ENCODE assay signal across 7 mouse cellular contexts in genomic region chr11:20896277-20897123, GRCm38 (mm10).
A peak's percentile ranks its signal among the peaks of the same experiment; 100 is the strongest.
DNase-seq lines count a peak whose midpoint lies in the region; ATAC-seq and TF ChIP-seq lines count a peak whose summit lies in the region.

No protein-coding gene starts in this region.

- H3K36me3 ChIP-seq in heart, embryonic 13.5 days: no peaks in the 10 kb centered on the region
- H3K36me3 ChIP-seq in limb, embryonic 14.5 days (ENCODE audit: control insufficient read depth, insufficient read depth, low read length): no peaks in the 10 kb centered on the region

- TF ChIP-seq POLR2A in limb, embryonic 14.5 days (IDR thresholded peaks at IDR 0.05; ENCODE audit: borderline replicate concordance, extremely low read depth, insufficient read depth, insufficient read length): no peak

- H3K9me3 ChIP-seq in heart, embryonic 13.5 days: no peaks in the 10 kb centered on the region
- no peaks in the 10 kb centered on the region for H3K9me3 ChIP-seq in limb, embryonic 14.5 days (ENCODE audit: control insufficient read depth, low read length)

- peak overlapping the region; percentile 39 for H3K4me2 ChIP-seq in heart, embryonic 13.5 days
- H3K4me2 ChIP-seq in limb, embryonic 14.5 days (replicated peaks; ENCODE audit: low read depth, low read length, severe bottlenecking): no peak overlapping the region

- no peaks in the 10 kb centered on the region for H3K27me3 ChIP-seq in heart, embryonic 13.5 days (replicated peaks)
- H3K27me3 ChIP-seq in limb, embryonic 14.5 days (ENCODE audit: control insufficient read depth, insufficient read depth, low read length): no peaks in the 10 kb centered on the region

- peak; percentile 97 for DNase-seq in Muller cell, postnatal 12 days (ENCODE audit: inconsistent ontology term)
- DNase-seq in adrenal gland, postnatal 25 days: peak; percentile 69
- peak; percentile 66 for DNase-seq in limb, embryonic 14.5 days (ENCODE audit: low spot score)
- no peak for DNase-seq in right cerebral cortex, adult 18-20 months

- peaks cover 34% of the 10 kb centered on the region for H3K4me1 ChIP-seq in heart, embryonic 13.5 days
- peaks cover 20% of the 10 kb centered on the region for H3K4me1 ChIP-seq in limb, embryonic 14.5 days (ENCODE audit: control insufficient read depth, insufficient read depth, low read length)

- WGBS in heart, embryonic 13.5 days: 13% methylated on average over 11 of the region's 11 CpGs
- 48% methylated on average over 11 of the region's 11 CpGs for WGBS in limb, embryonic 14.5 days

- peak overlapping the region; percentile 29 for H3K9ac ChIP-seq in heart, embryonic 13.5 days
- no peak overlapping the region for H3K9ac ChIP-seq in limb, embryonic 14.5 days (ENCODE audit: low read depth, low read length, severe bottlenecking)

- H3K27ac ChIP-seq in heart, embryonic 13.5 days (replicated peaks): peak overlapping the region; percentile 94
- peak overlapping the region; percentile 38; the same call in 1 of the 2 replicates for H3K27ac ChIP-seq in limb, embryonic 14.5 days (replicated peaks; ENCODE audit: low read depth, low read length)

- no peak overlapping the region for H3K4me3 ChIP-seq in heart, embryonic 13.5 days
- no peak overlapping the region for H3K4me3 ChIP-seq in limb, embryonic 14.5 days (replicated peaks; ENCODE audit: low read length)

- ATAC-seq in heart, embryonic 13.5 days (ENCODE audit: extremely low read depth, insufficient number of reproducible peaks, low FRiP score, low TSS enrichment): peak; percentile 60
- peak; percentile 63 for ATAC-seq in limb, embryonic 14.5 days (ENCODE audit: low FRiP score, low read depth)
- ATAC-seq in monocyte, adult 5-6 weeks (replicated peaks; ENCODE audit: insufficient number of reproducible peaks, low FRiP score, low TSS enrichment, poor library complexity, severe bottlenecking): 0 out of 2 replicates have a peak, but pooled peaks have one; percentile 11
- ATAC-seq in CD4-positive, CD25-positive, alpha-beta regulatory T cell, adult 4 months: no peak
